Mouse (Mus musculus): Measurements from ENCODE around the gene Mfsd5. TPM values are rescaled to one million over a fixed set of nuclear protein-coding genes. Genes with fewer than 3 reads are reported as not detected.

Gene Mfsd5
- 80.4 and 81.1 TPM in 2 replicates for polyA plus RNA-seq (2015; fragmentation: Nextera tagmentation; extraction: Ambion mirVana)

DNA sequence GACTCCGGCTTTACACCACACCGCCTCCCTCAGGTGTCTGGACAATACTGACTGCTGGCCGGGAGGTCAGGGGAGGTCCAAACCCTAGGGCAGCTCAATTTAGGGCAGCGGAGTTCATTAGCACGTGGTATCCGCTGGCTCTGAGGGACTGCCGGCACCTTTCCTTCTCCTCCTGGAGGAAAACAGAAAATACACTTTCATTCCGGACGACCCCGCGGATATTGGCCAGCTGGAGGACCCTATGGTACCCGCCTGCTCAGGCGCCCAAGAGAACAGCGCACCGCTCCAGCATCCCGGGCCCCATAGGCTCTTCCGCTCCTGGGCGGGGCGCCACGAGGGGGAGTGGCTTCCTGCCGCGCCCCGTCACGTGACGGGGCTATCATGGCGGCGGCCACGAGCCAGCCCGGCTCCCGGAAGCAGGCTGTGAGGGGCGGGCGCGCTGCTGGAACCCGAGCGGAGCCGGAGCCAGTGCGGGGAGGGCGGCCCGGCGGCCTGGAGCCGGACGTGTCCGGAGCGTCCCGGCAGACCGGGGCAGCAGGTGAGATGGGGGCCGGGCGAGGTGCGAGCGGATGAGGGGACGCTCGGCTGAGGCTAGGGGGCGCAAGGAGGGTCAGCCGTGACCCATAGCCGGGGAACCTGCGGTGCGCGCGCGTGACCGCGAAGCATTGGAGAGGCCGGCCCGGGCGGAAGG lies at the start of gene Mfsd5:
Gene Mfsd5 (plus strand): TSS at position 363 of the 691 bp plus-strand sequence.
- Histone ChIP-seq H3K4me2 (replicated peaks; ENCODE audit: low read depth) (peak within 1 kb of the TSS; percentile 92), H3K9ac (ENCODE audit: low read depth, low read length) (peak within 1 kb of the TSS; percentile 71), H3K4me1 (replicated peaks; ENCODE audit: control insufficient read depth, insufficient read depth, low read length) (peaks cover 3% of the 10 kb centered on the region; the same call in 1 of the 2 replicates), H3K4me3 (ENCODE audit: low read depth, low read length) (peak within 1 kb of the TSS; percentile 88), H3K36me3 (ENCODE audit: control insufficient read depth, insufficient read depth) (peaks cover 15% of the 10 kb centered on the region), H3K9me3 (ENCODE audit: control insufficient read depth) (no peaks in the 10 kb centered on the region), H3K27ac (ENCODE audit: low read depth, low read length) (peak within 1 kb of the TSS; percentile 85), H3K27me3 (replicated peaks; ENCODE audit: control insufficient read depth, insufficient read depth, low read length) (no peaks in the 10 kb centered on the region)
- under 1% methylated on average over 65 of the region's 65 CpGs for WGBS
- TF ChIP-seq CTCF (IDR thresholded peaks at IDR 0.05; ENCODE audit: low read depth) = peak; percentile 60
- ATAC-seq = peak; percentile 94

DNA sequence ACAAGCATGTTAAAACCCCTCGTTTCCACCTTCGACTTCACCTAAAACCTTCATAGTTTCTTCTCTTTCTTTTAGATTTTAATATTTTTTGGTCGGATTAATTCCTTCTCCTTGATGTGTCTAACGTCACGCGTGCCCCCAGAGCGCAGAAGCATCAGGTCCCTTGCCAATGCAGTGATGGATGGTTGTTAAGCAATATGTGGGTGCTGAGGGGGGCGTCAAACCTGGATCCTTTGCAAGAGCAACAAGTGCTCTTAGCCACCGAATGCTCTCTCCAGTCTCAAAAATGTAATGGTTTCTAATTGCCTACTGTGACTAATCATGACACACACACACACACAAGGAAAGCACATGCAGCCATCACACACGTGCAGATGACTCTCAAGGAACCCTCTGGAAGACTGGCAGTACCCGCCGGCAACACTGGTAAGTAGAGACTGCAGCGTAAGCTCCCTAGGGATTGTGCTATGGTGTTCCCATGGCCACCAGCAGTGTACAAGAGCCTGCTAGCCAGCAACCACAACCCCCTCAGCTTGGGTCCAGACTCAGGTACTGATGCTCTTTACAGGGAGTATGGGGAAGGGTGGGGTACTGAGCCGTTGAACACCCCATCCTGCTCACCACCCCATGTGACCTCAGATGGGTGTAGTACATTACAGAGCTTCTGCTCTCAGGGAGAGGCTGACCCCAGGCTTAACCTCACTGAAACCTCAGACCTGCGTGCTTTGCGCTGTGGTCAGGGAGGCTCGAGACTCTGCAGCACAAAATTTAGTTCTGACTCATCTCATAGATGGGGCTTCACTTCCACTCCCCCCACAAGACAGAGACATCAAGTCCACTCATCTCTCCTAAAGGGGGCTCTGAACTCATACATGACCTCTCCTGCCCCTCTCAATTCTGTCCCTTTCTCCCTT lies 48.6 kb upstream of the Mfsd5 start:
- Histone ChIP-seq H3K4me3 (ENCODE audit: low read depth, low read length) (no peak overlapping the region), H3K4me1 (replicated peaks; ENCODE audit: control insufficient read depth, insufficient read depth, low read length) (0 out of 2 replicates have a peak, but pooled peaks cover 4% of the 10 kb centered on the region), H3K27ac (ENCODE audit: low read depth, low read length) (no peak overlapping the region), H3K4me2 (replicated peaks; ENCODE audit: low read depth) (no peak overlapping the region), H3K9me3 (ENCODE audit: control insufficient read depth) (no peaks in the 10 kb centered on the region), H3K9ac (ENCODE audit: low read depth, low read length) (no peak overlapping the region), H3K27me3 (replicated peaks; ENCODE audit: control insufficient read depth, insufficient read depth, low read length) (no peaks in the 10 kb centered on the region), H3K36me3 (ENCODE audit: control insufficient read depth, insufficient read depth) (no peaks in the 10 kb centered on the region; the same call in 1 of the 2 replicates)
- 83% methylated on average over 17 of the region's 17 CpGs for WGBS
- ATAC-seq = no peak
- no peak for TF ChIP-seq CTCF (IDR thresholded peaks at IDR 0.05; ENCODE audit: low read depth)

DNA sequence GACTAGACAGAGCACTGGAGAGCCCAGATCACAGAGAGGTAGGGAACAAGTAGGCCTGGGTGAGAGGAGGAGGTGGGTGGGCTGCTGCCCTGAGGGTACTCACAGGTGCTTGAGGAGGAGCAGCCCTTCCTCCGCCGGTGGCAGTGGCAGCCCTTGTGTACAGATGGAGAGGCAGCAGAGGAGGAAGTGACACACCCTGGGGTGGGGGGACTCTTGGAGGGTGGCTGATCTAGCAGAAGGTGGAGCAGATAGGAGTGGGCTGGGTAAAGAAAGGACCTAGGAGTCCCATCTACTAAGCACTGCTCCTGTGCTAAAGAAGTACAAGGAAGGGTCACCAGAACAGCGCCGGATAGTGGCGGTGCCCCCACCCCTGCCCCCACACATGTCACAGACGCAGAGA lies 47.5 kb upstream of the Mfsd5 start, which contains the start of gene Itgb7:
Gene Itgb7 (minus strand): TSS at position 197 of the 400 bp plus-strand sequence.
- H3K4me1 ChIP-seq (replicated peaks; ENCODE audit: control insufficient read depth, insufficient read depth, low read length) = 0 out of 2 replicates have a peak, but pooled peaks cover 8% of the 10 kb centered on the region
- WGBS = 32% methylated on average over 6 of the region's 6 CpGs
- no peaks in the 10 kb centered on the region; the same call in 1 of the 2 replicates for H3K36me3 ChIP-seq (ENCODE audit: control insufficient read depth, insufficient read depth)
- no peak within 1 kb of the TSS for H3K27ac ChIP-seq (ENCODE audit: low read depth, low read length)
- ATAC-seq = no peak
- H3K4me3 ChIP-seq (ENCODE audit: low read depth, low read length) = no peak within 1 kb of the TSS
- H3K9me3 ChIP-seq (ENCODE audit: control insufficient read depth) = no peaks in the 10 kb centered on the region
- no peak within 1 kb of the TSS for H3K9ac ChIP-seq (ENCODE audit: low read depth, low read length)
- no peak for TF ChIP-seq CTCF (IDR thresholded peaks at IDR 0.05; ENCODE audit: low read depth)
- no peak within 1 kb of the TSS for H3K4me2 ChIP-seq (replicated peaks; ENCODE audit: low read depth)
- no peaks in the 10 kb centered on the region for H3K27me3 ChIP-seq (replicated peaks; ENCODE audit: control insufficient read depth, insufficient read depth, low read length)

DNA sequence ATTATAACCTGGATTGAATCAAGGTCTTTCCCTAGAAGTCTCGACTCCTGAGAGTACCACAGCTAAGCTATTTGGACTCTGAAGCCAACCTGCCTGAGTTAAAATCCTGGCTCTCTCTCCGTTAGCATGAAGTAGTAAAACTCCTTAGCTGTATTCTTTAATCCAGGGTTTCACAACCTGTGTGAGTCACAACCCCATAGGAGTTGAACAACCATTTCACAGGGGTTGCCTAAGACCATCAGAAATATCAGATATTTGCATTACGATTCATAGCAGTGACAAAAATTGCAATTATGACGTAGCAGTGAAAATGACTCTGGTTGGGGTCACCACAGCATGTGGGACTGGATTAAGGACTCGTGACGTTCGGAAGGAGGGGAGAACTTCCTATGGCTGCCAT lies 46.5 kb upstream of the Mfsd5 start:
- H3K9me3 ChIP-seq (ENCODE audit: control insufficient read depth) = no peaks in the 10 kb centered on the region
- H3K4me1 ChIP-seq (replicated peaks; ENCODE audit: control insufficient read depth, insufficient read depth, low read length) = 0 out of 2 replicates have a peak, but pooled peaks cover 8% of the 10 kb centered on the region
- 82% methylated on average over 7 of the region's 7 CpGs for WGBS
- no peak overlapping the region for H3K4me3 ChIP-seq (ENCODE audit: low read depth, low read length)
- H3K27me3 ChIP-seq (replicated peaks; ENCODE audit: control insufficient read depth, insufficient read depth, low read length) = no peaks in the 10 kb centered on the region
- TF ChIP-seq CTCF (IDR thresholded peaks at IDR 0.05; ENCODE audit: low read depth) = no peak
- no peak overlapping the region for H3K4me2 ChIP-seq (replicated peaks; ENCODE audit: low read depth)
- H3K9ac ChIP-seq (ENCODE audit: low read depth, low read length) = no peak overlapping the region
- no peak for ATAC-seq
- H3K27ac ChIP-seq (ENCODE audit: low read depth, low read length) = no peak overlapping the region
- no peaks in the 10 kb centered on the region; the same call in 1 of the 2 replicates for H3K36me3 ChIP-seq (ENCODE audit: control insufficient read depth, insufficient read depth)

DNA sequence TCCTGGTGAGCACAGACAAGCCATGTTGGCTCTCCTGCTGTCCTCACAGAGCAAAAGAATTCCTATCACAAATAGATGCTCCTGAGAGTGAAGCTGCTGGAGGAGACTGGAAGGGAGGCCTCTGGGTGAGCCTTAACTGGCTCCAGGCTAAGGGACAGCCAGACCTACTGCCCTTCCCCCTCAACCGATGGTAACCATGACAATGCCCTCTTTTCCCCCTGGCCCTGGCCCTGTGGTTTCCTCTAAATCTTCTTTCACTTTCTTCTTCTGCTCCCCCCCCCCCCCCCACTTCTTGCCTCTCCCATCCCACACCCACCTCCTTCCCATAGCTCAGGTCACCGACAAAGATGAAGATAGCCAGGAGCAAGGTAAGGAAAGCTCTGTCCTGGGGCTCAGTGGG lies 45.4 kb upstream of the Mfsd5 start:
- no peak overlapping the region for H3K27ac ChIP-seq (ENCODE audit: low read depth, low read length)
- H3K36me3 ChIP-seq (ENCODE audit: control insufficient read depth, insufficient read depth) = peaks cover 4% of the 10 kb centered on the region; the same call in 1 of the 2 replicates
- 7% methylated on average over 2 of the region's 2 CpGs for WGBS

More for the DNA sequence above, 45.4 kb upstream of the Mfsd5 start:
- Histone ChIP-seq H3K4me3 (ENCODE audit: low read depth, low read length) (no peak overlapping the region), H3K4me2 (replicated peaks; ENCODE audit: low read depth) (no peak overlapping the region), H3K9me3 (ENCODE audit: control insufficient read depth) (no peaks in the 10 kb centered on the region), H3K27me3 (replicated peaks; ENCODE audit: control insufficient read depth, insufficient read depth, low read length) (no peaks in the 10 kb centered on the region), H3K4me1 (replicated peaks; ENCODE audit: control insufficient read depth, insufficient read depth, low read length) (0 out of 2 replicates have a peak, but pooled peaks cover 8% of the 10 kb centered on the region), H3K9ac (ENCODE audit: low read depth, low read length) (no peak overlapping the region)
- ATAC-seq = no peak
- TF ChIP-seq CTCF (IDR thresholded peaks at IDR 0.05; ENCODE audit: low read depth) = no peak
